Mouse (Mus musculus) hindbrain, embryonic 10.5 days (tissue): ENCODE results near the gene Clk2. TPM values are rescaled to one million over a fixed set of nuclear protein-coding genes. Genes with fewer than 3 reads are reported as not detected.

Experiments used
- DNase-seq: peaks from one replicate; pipeline ENCODE4 v3.0.0-alpha.2; 2017; ENCODE audit warnings: low spot score
- H3K27ac ChIP-seq: fragments of 300-500 bp; sonication (generic); 2 replicates; pipeline ENCODE4 v1.5.1; 2016; ENCODE audit warnings: mild to moderate bottlenecking, moderate library complexity
- H3K27me3 ChIP-seq: fragments of 300-500 bp; sonication (generic); 2 replicates; pipeline ENCODE4 v1.6.1; 2016; ENCODE audit warnings: mild to moderate bottlenecking; ENCODE audit not compliant: poor library complexity, insufficient read depth, severe bottlenecking
- H3K36me3 ChIP-seq: fragments of 300-500 bp; sonication (generic); 2 replicates; pipeline ENCODE4 v1.6.1; 2016; ENCODE audit warnings: mild to moderate bottlenecking, moderate library complexity
- H3K4me1 ChIP-seq: fragments of 300-500 bp; sonication (generic); replicated peaks from 2 replicates; pipeline ENCODE4 v1.6.1; 2016; ENCODE audit warnings: mild to moderate bottlenecking
- H3K4me3 ChIP-seq: fragments of 300-500 bp; sonication (generic); 2 replicates; pipeline ENCODE4 v1.5.1; 2016; ENCODE audit warnings: mild to moderate bottlenecking, moderate library complexity
- H3K9me3 ChIP-seq: fragments of 300-500 bp; sonication (generic); 2 replicates; pipeline ENCODE4 v1.6.1; 2016; ENCODE audit warnings: mild to moderate bottlenecking, moderate library complexity
- WGBS: fragments of 180-500 bp; shearing (Covaris S2); methylation state at CpG from one replicate; pipeline ENCODE4 v1.1.7; 2016; 5-methylcytosine and 5-hydroxymethylcytosine counted together
- polyA plus RNA-seq: library from polyadenylated mRNA; unstranded; fragments of >200 nt; fragmentation: Nextera tagmentation; extraction: Ambion mirVana; gene quantifications from 2 replicates; pipeline ENCODE4 v1.2.1, GENCODE M21; 2016

Clk2 gene
- polyA plus RNA-seq, 1 experiment from 2014 or later = 34.8 TPM

DNA sequence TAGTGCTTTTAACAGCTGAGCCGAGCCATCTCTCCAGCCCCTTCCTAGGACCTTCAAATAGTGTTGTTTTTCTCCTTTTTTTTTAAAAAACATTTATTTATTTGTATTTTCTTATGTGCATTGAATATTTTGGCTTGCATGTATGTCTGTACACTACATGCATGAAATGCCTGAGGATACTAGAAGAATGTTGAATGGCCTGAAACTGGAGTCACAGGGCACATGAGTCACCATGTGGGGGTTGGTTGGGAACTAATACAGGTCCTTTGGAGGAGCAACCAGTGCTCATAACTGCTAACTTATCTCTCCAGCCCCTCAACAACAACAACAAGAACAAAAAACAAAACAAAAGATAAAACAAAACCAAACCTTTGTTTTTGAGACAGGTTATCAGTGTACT lies 1.5 kb upstream of the Clk2 start:
- H3K9me3 ChIP-seq = no peaks in the 10 kb centered on the region
- no peak overlapping the region for H3K27ac ChIP-seq
- H3K27me3 ChIP-seq = peaks cover 13% of the 10 kb centered on the region
- H3K4me1 ChIP-seq = peaks cover 52% of the 10 kb centered on the region
- WGBS = 85% methylated on average over 1 of the region's 1 CpGs
- no peak overlapping the region for H3K4me3 ChIP-seq
- H3K36me3 ChIP-seq = peaks cover 22% of the 10 kb centered on the region
- DNase-seq = no peak

DNA sequence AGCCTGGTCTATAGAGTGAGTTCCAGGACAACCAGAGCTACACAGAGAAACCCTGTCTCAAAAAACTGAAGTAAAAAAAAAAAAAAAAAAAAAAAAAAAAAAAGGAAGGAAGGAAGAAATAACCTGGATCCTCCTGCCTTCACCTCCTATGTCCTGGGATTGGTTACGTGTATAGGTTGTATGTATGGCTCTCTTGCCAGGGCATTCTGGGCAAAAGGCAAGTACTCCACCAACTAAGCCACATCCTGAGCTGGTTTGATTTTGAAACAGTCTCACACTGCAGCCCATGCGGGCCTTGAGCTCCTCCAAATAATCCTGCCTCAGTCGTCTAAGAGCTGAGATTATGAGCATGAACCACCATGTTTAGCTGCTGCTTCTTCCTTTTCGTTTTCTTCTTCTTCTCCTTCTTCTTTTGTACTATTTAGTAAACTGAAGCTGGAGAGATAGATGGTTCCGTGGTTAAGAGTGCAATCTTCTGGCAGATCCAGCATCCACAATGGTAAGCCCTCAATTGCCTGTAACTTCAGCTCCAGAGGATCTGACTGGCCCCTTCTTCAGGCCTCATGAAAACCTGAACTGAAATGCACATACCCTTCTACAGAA lies 851 bp upstream of the Clk2 start:
- H3K4me1 ChIP-seq = peaks cover 46% of the 10 kb centered on the region
- 74% methylated on average over 5 of the region's 5 CpGs for WGBS
- no peaks in the 10 kb centered on the region for H3K9me3 ChIP-seq
- no peak for DNase-seq
- peak overlapping the region; percentile 99 for H3K27ac ChIP-seq
- H3K4me3 ChIP-seq = peak overlapping the region; percentile 99; the same call in 1 of the 2 replicates
- peaks cover 28% of the 10 kb centered on the region for H3K36me3 ChIP-seq
- H3K27me3 ChIP-seq = peaks cover 6% of the 10 kb centered on the region

DNA sequence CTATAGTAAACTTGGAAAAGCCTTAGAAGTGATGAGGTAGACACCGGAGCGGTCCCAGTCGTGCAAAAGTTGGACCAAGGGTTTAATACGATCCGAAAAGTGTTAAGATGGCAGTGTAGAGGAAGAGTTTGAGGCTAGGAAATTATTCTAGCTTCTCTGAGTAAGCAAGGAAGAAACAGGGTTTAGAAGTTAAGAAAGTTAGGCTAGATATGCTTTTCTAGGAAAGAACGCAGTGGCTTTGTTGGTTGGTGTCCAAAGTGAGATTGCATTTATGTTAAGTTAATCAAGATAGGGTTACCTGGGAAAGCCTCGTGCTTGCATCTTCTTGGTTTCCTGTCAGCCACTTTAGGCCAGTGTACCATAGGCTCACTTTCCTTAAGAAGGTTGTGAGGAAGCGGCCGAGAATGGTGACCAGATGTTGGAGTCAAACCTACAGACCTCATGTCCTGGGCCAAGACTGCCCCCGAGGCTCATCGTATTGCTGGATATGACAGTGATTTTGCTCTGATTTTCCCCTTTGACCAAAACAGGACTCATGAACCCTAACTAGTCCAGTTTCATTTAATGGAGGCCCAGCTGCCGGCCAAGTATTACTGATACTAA lies 774 bp downstream of the Clk2 start:
- Histone ChIP-seq H3K4me1 (peaks cover 30% of the 10 kb centered on the region), H3K27me3 (no peaks in the 10 kb centered on the region), H3K4me3 (peak overlapping the region; percentile 99), H3K27ac (peak overlapping the region; percentile 99), H3K9me3 (no peaks in the 10 kb centered on the region), H3K36me3 (peaks cover 44% of the 10 kb centered on the region)
- WGBS = 30% methylated on average over 12 of the region's 12 CpGs
- no peak for DNase-seq

DNA sequence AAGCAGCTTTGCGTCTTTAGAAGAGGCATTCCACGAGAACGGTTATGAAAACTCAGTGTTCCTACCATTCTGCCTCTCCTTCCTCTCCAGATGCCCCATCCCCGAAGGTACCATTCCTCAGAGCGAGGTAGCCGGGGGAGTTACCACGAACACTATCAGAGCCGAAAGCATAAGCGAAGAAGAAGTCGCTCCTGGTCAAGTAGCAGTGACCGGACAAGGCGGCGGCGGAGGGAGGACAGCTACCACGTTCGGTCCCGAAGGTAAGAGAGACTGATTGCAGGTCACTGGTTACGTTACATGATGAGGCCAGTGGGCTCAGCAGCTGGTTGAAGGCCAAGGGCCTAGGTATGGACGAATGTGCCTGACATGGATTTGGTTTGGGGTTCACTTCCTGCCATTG lies 2.4 kb downstream of the Clk2 start:
- H3K27ac ChIP-seq = no peak overlapping the region
- WGBS = 97% methylated on average over 19 of the region's 19 CpGs
- peaks cover 60% of the 10 kb centered on the region for H3K36me3 ChIP-seq
- H3K4me3 ChIP-seq = 0 out of 2 replicates have a peak overlapping the region, but pooled peaks have one; percentile 99
- no peak for DNase-seq
- H3K27me3 ChIP-seq = no peaks in the 10 kb centered on the region
- H3K4me1 ChIP-seq = peaks cover 29% of the 10 kb centered on the region
- no peaks in the 10 kb centered on the region for H3K9me3 ChIP-seq

DNA sequence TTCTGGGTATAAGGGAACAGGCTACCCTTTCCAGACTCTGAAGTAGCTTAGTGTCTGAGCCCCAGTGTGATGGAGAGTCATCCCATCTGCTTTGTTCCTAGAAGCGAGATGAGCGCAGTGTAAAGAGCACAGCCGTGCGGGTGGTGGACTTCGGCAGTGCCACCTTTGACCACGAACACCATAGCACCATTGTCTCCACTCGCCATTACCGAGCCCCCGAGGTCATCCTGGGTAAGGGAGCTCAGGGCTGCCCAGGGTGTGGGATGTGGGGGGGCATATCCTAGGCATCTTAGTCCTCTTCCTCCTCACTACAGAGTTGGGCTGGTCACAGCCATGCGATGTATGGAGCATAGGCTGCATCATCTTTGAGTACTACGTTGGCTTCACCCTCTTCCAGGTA lies 10.2 kb downstream of the Clk2 start:
- H3K27me3 ChIP-seq = no peaks in the 10 kb centered on the region
- no peaks in the 10 kb centered on the region for H3K9me3 ChIP-seq
- 93% methylated on average over 11 of the region's 11 CpGs for WGBS
- no peak overlapping the region for H3K27ac ChIP-seq
- peaks cover 18% of the 10 kb centered on the region for H3K4me1 ChIP-seq
- no peak overlapping the region for H3K4me3 ChIP-seq
- peaks cover 79% of the 10 kb centered on the region for H3K36me3 ChIP-seq
- DNase-seq = no peak

DNA sequence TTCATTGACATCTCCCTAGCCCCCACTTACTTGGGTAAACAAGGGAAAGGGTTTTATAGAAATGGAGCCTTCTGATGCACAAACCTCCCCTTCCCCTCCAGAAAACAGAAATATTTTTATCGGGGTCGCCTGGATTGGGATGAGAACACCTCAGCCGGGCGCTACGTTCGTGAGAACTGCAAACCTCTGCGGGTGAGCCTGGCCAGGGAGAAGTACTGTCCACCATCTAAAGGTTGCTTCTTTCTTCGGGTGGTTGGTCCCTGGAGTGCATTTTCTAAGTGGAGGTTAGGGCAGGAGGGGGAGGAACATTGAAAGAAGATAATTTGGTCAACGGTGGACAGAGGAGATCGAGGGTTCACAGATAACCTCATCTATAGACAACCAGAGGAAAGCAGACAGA lies 10.9 kb downstream of the Clk2 start:
- no peak overlapping the region for H3K4me3 ChIP-seq
- no peaks in the 10 kb centered on the region for H3K27me3 ChIP-seq
- WGBS = 96% methylated on average over 10 of the region's 10 CpGs
- H3K4me1 ChIP-seq = peaks cover 18% of the 10 kb centered on the region
- H3K9me3 ChIP-seq = no peaks in the 10 kb centered on the region
- no peak overlapping the region for H3K27ac ChIP-seq
- DNase-seq = no peak
- H3K36me3 ChIP-seq = peaks cover 79% of the 10 kb centered on the region

GRCm38 (mm10) chr3:89176421-89176820 lies 11.8 kb downstream of the Clk2 start:
- Histone ChIP-seq H3K27me3 (no peaks in the 10 kb centered on the region), H3K9me3 (no peaks in the 10 kb centered on the region), H3K4me3 (no peak overlapping the region), H3K36me3 (peaks cover 79% of the 10 kb centered on the region), H3K4me1 (peaks cover 18% of the 10 kb centered on the region), H3K27ac (no peak overlapping the region)
- DNase-seq = no peak
- 87% methylated on average over 7 of the region's 7 CpGs for WGBS

- Histone ChIP-seq H3K27ac (peak within 1 kb of the TSS; percentile 89), H3K4me1 (peaks cover 18% of the 10 kb centered on the region), H3K36me3 (peaks cover 79% of the 10 kb centered on the region), H3K4me3 (peak within 1 kb of the TSS; percentile 78), H3K27me3 (no peaks in the 10 kb centered on the region), H3K9me3 (no peaks in the 10 kb centered on the region)
- WGBS = under 1% methylated on average over 43 of the region's 43 CpGs
- peak; percentile 95 for DNase-seq
These were observed 12.9 kb downstream of the Clk2 start, which contains the start of gene Scamp3 for GRCm38 (mm10) chr3:89177242-89178106. Scamp3 (plus strand) TSS chr3:89177473.

GRCm38 (mm10) chr3:89178107-89178385 lies 13.5 kb downstream of the Clk2 start:
- H3K4me1 ChIP-seq = peaks cover 23% of the 10 kb centered on the region
- peaks cover 75% of the 10 kb centered on the region for H3K36me3 ChIP-seq
- DNase-seq = no peak
- H3K9me3 ChIP-seq = no peaks in the 10 kb centered on the region
- peak overlapping the region; percentile 89 for H3K27ac ChIP-seq
- H3K27me3 ChIP-seq = no peaks in the 10 kb centered on the region
- peak overlapping the region; percentile 78 for H3K4me3 ChIP-seq
- WGBS = 9% methylated on average over 6 of the region's 6 CpGs

GRCm38 (mm10) chr3:89179056-89179455 lies 14.5 kb downstream of the Clk2 start:
- 95% methylated on average over 11 of the region's 11 CpGs for WGBS

DNA sequence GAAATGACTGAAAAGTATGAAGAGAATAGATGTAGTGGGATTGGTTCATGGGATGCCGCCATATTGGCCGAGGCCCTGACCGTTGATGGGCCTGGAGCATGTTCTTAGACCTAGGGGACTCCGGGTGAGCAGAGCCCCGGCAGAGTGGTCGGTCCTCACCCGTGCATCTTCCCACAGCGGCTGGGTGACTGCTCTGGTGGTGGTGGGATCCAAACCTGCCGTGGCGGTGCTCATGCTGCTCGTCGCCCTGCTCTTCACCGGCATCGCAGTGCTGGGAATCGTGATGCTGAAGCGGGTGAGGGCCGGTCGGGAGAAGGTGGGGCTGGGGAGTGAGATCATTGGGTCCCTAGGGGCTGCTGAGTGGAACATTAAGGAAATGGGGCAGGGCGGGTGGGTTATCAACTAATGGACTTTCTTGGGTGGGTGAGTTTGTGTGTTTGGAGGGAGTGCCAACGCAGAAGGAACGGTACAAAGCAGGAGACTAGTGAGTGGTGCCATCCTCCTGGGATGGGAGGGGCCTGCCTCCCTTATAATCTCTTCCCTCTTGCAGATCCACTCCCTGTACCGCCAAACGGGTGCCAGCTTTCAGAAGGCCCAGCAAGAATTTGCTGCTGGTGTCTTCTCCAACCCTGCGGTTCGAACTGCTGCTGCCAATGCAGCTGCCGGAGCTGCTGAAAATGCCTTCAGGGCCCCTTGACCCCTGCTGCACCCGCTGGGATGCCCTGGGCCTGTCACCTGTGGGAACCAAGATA lies 17.3 kb downstream of the Clk2 start:
- DNase-seq = no peak
- 94% methylated on average over 27 of the region's 27 CpGs for WGBS
- Histone ChIP-seq H3K27ac (0 out of 2 replicates have a peak overlapping the region, but pooled peaks have one; percentile 94), H3K9me3 (no peaks in the 10 kb centered on the region), H3K27me3 (peaks cover 10% of the 10 kb centered on the region), H3K36me3 (peaks cover 45% of the 10 kb centered on the region), H3K4me1 (peaks cover 58% of the 10 kb centered on the region), H3K4me3 (0 out of 2 replicates have a peak overlapping the region, but pooled peaks have one; percentile 20)

More at GRCm38 (mm10) chr3:89179056-89179455, 14.5 kb downstream of the Clk2 start:
- Histone ChIP-seq H3K36me3 (peaks cover 65% of the 10 kb centered on the region), H3K4me1 (peaks cover 33% of the 10 kb centered on the region), H3K9me3 (no peaks in the 10 kb centered on the region), H3K27ac (0 out of 2 replicates have a peak overlapping the region, but pooled peaks have one; percentile 35), H3K4me3 (peak overlapping the region; percentile 78), H3K27me3 (no peaks in the 10 kb centered on the region)
- no peak for DNase-seq

DNA sequence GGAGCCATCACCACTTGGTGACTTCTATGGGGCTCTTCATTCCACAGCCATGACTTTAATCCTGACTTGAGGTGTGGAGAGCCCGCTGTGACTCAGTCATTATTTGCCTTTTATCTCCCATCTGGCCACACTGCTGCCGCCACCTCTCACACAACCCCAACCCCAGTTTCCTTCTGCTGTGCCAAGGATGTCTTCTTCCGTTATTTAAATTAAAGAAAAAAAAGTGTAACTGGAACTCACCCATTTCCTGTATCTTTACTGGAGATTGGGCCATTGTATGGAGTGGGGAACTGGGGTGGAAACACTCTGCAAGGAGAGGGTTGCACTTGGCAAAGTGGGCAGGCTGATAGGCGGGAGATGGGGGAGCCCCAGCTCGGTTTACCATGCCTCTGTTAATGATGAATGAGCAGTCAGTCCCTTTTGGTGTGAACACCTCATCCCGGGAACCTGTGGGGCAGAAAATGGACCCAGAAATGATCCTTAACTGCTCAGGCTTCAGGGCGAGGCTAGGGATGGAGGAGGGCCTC lies 18.0 kb downstream of the Clk2 start:
- Histone ChIP-seq H3K4me1 (peaks cover 65% of the 10 kb centered on the region), H3K27ac (peak overlapping the region; percentile 94)
- WGBS = 57% methylated on average over 7 of the region's 7 CpGs

More for the DNA sequence above, 18.0 kb downstream of the Clk2 start:
- H3K4me3 ChIP-seq = peak overlapping the region; percentile 79
- H3K9me3 ChIP-seq = no peaks in the 10 kb centered on the region
- no peak for DNase-seq
- peaks cover 52% of the 10 kb centered on the region for H3K36me3 ChIP-seq
- H3K27me3 ChIP-seq = peaks cover 16% of the 10 kb centered on the region
